Mouse (Mus musculus) megakaryocyte, embryonic 14.5 days (primary cell): ENCODE data around the gene Arhgap32.

Experiments
- FLI1 ChIP-seq: IDR thresholded peaks from 2 replicates; pipeline ENCODE4 v1.6.1; 2012; ENCODE audit warnings: low read length, inconsistent platforms, mixed read lengths
- GATA1 ChIP-seq: IDR thresholded peaks from 3 replicates; pipeline ENCODE4 v1.6.1; 2012; ENCODE audit warnings: mixed read lengths, low read length, inconsistent platforms, borderline replicate concordance

- TF ChIP-seq GATA1 (no peak), FLI1 (no peak)
Observed at GRCm38 (mm10) chr9:32143451-32143850, 27.5 kb downstream of the Arhgap32 start.
